Mouse (Mus musculus): ENCODE data around the gene Gdf3. TPM values are rescaled to one million over a fixed set of nuclear protein-coding genes. Genes with fewer than 3 reads are reported as not detected.
A peak's percentile ranks its signal among the peaks of the same experiment; 100 is the strongest.

The Gdf3 gene
- polyA plus RNA-seq, 1 experiment, result not detected

DNA sequence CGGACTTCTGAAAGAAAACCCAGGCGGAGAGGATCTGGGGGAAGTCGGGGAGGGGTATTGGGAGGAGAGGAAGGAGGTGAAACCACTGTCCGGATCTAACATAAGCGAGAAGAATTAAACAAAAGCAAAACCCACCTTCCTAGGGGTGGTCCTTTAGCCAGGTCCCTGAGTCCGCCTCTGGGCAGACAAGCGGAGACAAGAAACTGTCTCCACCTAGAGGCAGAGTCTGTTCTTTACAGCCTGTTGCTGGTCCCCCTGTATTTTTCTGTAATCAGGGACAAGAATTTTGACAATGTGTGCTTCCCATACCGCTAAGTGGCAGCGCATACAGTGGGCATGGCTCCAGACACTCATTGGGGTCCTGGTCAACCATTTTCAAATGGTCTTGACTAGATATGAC, 23.5 kb upstream of the Gdf3 start:
- Histone ChIP-seq H3K9me3 (ENCODE audit: control insufficient read depth, low read length) (no peaks in the 10 kb centered on the region), H3K36me3 (ENCODE audit: control insufficient read depth) (no peaks in the 10 kb centered on the region), H3K27me3 (ENCODE audit: control insufficient read depth) (peaks cover 6% of the 10 kb centered on the region), H3K4me3 (replicated peaks) (no peak overlapping the region), H3K4me1 (ENCODE audit: control insufficient read depth) (no peaks in the 10 kb centered on the region)
- no peak for TF ChIP-seq TAL1 (IDR thresholded peaks at IDR 0.05; ENCODE audit: low read length)
- TF ChIP-seq GATA1 (IDR thresholded peaks at IDR 0.05; ENCODE audit: low read length), result no peak

DNA sequence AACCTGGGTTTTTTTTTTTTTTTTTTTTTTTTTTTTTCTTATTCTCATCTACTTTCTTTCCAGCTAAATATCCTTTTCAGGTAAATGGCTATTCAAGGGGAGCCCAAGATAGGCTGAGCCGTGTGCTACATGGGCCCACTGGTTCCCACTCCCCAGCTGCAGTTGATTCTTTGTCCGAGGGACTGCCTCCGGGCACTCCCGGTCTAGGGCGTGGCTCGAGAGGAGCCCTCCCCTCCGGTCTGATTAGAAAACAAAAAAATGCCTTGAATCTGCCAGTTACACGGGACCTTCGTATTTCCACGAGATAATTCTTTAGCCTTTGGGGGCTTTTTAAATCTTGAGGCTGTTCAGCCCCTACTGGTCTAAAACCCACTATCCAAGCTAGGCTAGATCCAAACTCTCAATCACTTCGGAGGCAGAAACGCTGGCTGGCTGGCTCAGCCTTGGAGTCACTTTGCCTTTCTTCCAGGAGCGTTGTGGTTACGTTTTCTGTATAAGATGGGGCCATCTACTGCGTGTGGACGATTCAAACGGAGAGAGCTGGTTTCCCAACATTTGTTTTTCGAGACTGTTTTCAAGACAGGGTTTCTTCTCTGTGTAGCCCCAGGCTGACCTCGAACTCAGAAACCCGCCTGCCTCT, 17.7 kb upstream of the Gdf3 start:
- TF ChIP-seq TAL1 (IDR thresholded peaks at IDR 0.05; ENCODE audit: low read length), result no peak
- TF ChIP-seq GATA1 (IDR thresholded peaks at IDR 0.05; ENCODE audit: low read length), result no peak
- Histone ChIP-seq H3K36me3 (ENCODE audit: control insufficient read depth) (no peaks in the 10 kb centered on the region), H3K9me3 (ENCODE audit: control insufficient read depth, low read length) (no peaks in the 10 kb centered on the region), H3K4me3 (replicated peaks) (no peak overlapping the region), H3K4me1 (ENCODE audit: control insufficient read depth) (no peaks in the 10 kb centered on the region; the same call in 1 of the 2 replicates), H3K27me3 (ENCODE audit: control insufficient read depth) (peaks cover 19% of the 10 kb centered on the region)

DNA sequence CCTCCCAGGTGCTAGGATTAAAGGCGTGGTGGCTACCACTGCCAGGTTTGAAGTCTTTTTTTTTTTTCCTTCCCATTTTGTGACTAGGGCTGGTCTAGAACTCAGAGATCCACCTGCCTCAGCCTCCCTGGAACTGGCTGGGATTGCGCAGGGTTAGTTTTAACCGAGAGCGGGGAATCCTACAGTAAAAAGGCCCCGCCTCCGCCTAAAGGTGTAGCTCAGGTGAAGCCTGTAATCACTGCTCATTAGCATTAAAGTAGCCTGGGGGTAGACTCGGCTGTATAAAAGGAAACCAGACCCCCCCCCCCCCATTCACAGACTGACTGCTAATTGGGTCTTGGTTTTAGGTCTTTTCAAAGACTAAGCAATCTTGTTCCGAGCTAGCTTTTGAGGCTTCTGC, 16.2 kb upstream of the Gdf3 start, which contains the start of gene Dppa3:
Gene Dppa3, plus strand, starts transcription at position 301 of the 400 bp plus-strand sequence.
- Histone ChIP-seq H3K4me1 (ENCODE audit: control insufficient read depth) (no peaks in the 10 kb centered on the region; the same call in 1 of the 2 replicates), H3K27me3 (ENCODE audit: control insufficient read depth) (peaks cover 19% of the 10 kb centered on the region), H3K36me3 (ENCODE audit: control insufficient read depth) (no peaks in the 10 kb centered on the region), H3K4me3 (replicated peaks) (no peak within 1 kb of the TSS), H3K9me3 (ENCODE audit: control insufficient read depth, low read length) (no peaks in the 10 kb centered on the region)
- TF ChIP-seq TAL1 (IDR thresholded peaks at IDR 0.05; ENCODE audit: low read length) (no peak), GATA1 (IDR thresholded peaks at IDR 0.05; ENCODE audit: low read length) (no peak)

DNA sequence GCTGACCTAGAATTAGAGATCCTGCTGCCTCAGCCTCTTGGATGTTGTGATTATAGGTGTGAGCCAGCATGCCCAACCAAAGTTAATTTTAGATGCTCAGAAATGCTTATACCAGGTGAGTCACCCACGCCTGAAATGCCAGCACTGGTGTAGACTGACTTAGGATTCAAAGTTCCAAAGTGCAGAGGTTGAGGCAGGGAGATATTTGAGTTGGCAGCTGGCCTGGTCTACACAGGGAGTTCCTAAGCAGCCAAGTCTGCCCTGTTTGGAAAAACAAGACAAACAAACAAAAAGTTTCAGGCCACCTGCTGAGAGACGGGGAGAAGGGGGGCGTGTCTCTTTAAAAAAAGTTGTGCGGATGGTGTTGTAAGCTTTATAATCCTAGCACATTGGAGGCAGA, 15.3 kb upstream of the Gdf3 start:
- H3K9me3 ChIP-seq (ENCODE audit: control insufficient read depth, low read length), result no peaks in the 10 kb centered on the region
- TF ChIP-seq GATA1 (IDR thresholded peaks at IDR 0.05; ENCODE audit: low read length), result no peak
- TF ChIP-seq TAL1 (IDR thresholded peaks at IDR 0.05; ENCODE audit: low read length), result no peak
- peaks cover 19% of the 10 kb centered on the region for H3K27me3 ChIP-seq (ENCODE audit: control insufficient read depth)
- no peak overlapping the region for H3K4me3 ChIP-seq (replicated peaks)
- no peaks in the 10 kb centered on the region for H3K36me3 ChIP-seq (ENCODE audit: control insufficient read depth)
- H3K4me1 ChIP-seq (ENCODE audit: control insufficient read depth), result no peaks in the 10 kb centered on the region; the same call in 1 of the 2 replicates

DNA sequence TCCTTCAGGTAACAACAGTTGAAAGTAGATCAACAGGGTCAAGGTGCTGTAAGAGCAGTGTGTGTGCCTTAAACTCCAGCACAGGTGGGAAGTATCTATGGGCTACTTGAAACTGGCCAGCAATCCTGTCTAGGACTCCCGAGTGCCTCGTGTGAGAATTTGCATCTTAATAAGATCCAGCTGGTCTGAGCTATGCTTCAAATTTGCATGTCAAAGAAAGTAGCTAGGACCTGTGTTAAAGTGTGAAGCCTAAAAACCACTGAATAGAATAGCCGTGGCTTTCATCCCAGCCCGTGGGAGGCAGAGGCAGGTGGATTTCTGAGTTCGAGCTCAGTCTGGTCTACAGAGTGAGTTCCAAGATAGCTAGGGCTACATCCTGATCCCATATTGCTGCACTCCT, 14.6 kb upstream of the Gdf3 start:
- H3K4me1 ChIP-seq (ENCODE audit: control insufficient read depth), result no peaks in the 10 kb centered on the region; the same call in 1 of the 2 replicates
- H3K36me3 ChIP-seq (ENCODE audit: control insufficient read depth), result no peaks in the 10 kb centered on the region
- TF ChIP-seq TAL1 (IDR thresholded peaks at IDR 0.05; ENCODE audit: low read length) (no peak), GATA1 (IDR thresholded peaks at IDR 0.05; ENCODE audit: low read length) (no peak)
- H3K9me3 ChIP-seq (ENCODE audit: control insufficient read depth, low read length), result no peaks in the 10 kb centered on the region
- H3K4me3 ChIP-seq (replicated peaks), result no peak overlapping the region
- peaks cover 19% of the 10 kb centered on the region for H3K27me3 ChIP-seq (ENCODE audit: control insufficient read depth)

DNA sequence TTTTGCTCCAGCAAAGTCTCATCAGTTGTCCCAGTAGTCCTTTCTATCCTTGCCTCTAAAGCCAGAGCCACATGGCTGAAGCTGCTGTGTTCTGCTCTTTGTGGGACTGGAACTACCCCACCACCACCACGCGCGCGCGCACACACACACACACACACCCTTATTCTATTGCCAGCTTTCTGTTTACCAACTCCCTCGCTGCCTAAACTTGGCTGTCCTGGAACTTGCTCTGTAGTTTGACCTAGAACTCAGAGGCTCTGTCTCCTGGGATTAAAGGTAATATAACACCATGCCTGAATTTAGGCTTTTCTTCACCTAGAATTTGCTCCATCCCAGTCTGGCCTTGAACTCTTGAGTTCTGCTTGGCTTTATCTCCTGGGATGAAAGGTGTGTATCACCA, 11.2 kb upstream of the Gdf3 start:
- Histone ChIP-seq H3K27me3 (ENCODE audit: control insufficient read depth) (no peaks in the 10 kb centered on the region), H3K36me3 (ENCODE audit: control insufficient read depth) (no peaks in the 10 kb centered on the region), H3K9me3 (ENCODE audit: control insufficient read depth, low read length) (no peaks in the 10 kb centered on the region), H3K4me3 (replicated peaks) (no peak overlapping the region), H3K4me1 (ENCODE audit: control insufficient read depth) (no peaks in the 10 kb centered on the region)
- TF ChIP-seq GATA1 (IDR thresholded peaks at IDR 0.05; ENCODE audit: low read length) (no peak), TAL1 (IDR thresholded peaks at IDR 0.05; ENCODE audit: low read length) (no peak)

DNA sequence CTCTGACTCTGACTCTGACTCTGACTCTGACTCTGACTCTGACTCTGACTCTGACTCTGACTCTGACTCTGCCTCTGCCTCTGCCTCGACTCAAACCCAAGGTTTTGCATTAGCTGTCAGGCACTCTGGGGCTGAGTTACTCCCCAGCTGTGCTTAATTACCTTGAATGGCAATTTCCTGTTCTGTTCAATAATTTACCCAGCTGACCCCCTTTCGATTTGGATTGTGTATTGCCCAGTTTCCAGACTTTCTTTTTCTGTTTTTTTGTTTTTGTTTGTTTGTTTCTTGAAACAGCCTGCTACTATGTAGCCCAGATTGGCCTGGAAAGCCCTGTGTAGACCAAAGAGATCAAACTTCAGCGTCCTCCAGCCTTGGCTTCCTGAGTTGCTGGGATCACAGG, 6.1 kb upstream of the Gdf3 start:
- peaks cover 6% of the 10 kb centered on the region; the same call in 1 of the 2 replicates for H3K4me1 ChIP-seq (ENCODE audit: control insufficient read depth)
- H3K4me3 ChIP-seq (replicated peaks), result no peak overlapping the region
- no peaks in the 10 kb centered on the region for H3K36me3 ChIP-seq (ENCODE audit: control insufficient read depth)
- H3K27me3 ChIP-seq (ENCODE audit: control insufficient read depth), result no peaks in the 10 kb centered on the region
- TF ChIP-seq TAL1 (IDR thresholded peaks at IDR 0.05; ENCODE audit: low read length) (no peak), GATA1 (IDR thresholded peaks at IDR 0.05; ENCODE audit: low read length) (no peak)
- H3K9me3 ChIP-seq (ENCODE audit: control insufficient read depth, low read length), result no peaks in the 10 kb centered on the region

DNA sequence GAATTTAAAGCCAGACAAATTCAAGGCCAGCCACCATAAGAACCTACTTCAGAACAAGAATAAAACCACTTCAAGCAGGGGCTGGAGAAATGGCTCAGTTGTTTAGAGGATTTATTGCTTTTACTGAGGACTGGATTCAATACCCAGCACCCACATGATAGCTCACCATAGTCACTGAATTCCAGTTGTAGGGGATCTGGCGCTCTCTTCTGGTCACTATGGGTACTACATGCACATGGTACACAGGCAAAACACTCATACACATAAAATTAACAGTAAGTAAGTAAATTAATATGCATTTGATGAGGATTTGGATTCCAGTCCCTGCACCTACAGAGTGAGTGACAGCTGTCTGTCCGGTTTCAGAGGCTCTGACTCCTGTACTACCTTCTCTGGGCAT, 4.2 kb upstream of the Gdf3 start:
- Histone ChIP-seq H3K27me3 (ENCODE audit: control insufficient read depth) (no peaks in the 10 kb centered on the region), H3K4me1 (ENCODE audit: control insufficient read depth) (peaks cover 22% of the 10 kb centered on the region), H3K4me3 (replicated peaks) (no peak overlapping the region), H3K36me3 (ENCODE audit: control insufficient read depth) (no peaks in the 10 kb centered on the region), H3K9me3 (ENCODE audit: control insufficient read depth, low read length) (no peaks in the 10 kb centered on the region)
- no peak for TF ChIP-seq TAL1 (IDR thresholded peaks at IDR 0.05; ENCODE audit: low read length)
- no peak for TF ChIP-seq GATA1 (IDR thresholded peaks at IDR 0.05; ENCODE audit: low read length)

DNA sequence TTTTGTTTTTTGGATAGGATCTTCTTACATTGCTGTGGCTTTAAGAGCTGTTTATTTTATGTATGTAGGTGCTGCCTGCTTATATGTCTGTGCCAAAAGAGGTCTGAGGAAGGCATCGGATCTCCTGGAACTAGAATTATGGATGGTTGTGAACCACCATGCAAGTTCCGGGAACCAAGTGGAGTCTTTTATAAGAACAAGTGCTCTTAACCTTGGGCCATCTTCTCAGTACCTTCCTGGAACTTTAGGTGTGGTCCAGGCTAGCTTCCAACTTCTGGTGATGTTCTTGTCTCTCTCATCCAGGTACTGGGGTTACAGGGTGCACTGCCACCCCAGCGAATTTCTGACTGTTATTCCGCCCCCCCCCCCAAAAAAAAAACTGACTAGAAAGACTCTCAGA, 2.5 kb upstream of the Gdf3 start:
- peaks cover 24% of the 10 kb centered on the region for H3K4me1 ChIP-seq (ENCODE audit: control insufficient read depth)
- no peak for TF ChIP-seq GATA1 (IDR thresholded peaks at IDR 0.05; ENCODE audit: low read length)
- TF ChIP-seq TAL1 (IDR thresholded peaks at IDR 0.05; ENCODE audit: low read length), result no peak
- H3K4me3 ChIP-seq (replicated peaks), result no peak overlapping the region
- no peaks in the 10 kb centered on the region for H3K27me3 ChIP-seq (ENCODE audit: control insufficient read depth)
- H3K36me3 ChIP-seq (ENCODE audit: control insufficient read depth), result no peaks in the 10 kb centered on the region
- H3K9me3 ChIP-seq (ENCODE audit: control insufficient read depth, low read length), result no peaks in the 10 kb centered on the region

DNA sequence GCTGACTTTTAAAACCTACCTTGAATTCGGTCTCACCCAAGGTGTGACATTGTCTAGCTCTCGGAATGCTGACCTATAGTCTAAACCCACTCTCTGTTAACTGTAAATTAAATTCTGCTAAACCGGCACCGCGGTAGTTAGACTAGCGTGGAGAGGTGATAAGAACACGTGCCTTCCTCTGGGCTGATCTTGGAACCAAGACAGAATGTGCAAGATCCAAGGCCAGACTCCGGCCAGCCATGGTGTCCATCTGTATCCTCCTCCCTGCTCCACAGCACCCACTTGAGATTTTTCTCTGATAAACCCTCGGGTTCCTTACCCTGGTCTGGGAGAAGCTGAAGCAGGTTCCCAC, 534 bp downstream of the Gdf3 start:
- Histone ChIP-seq H3K36me3 (ENCODE audit: control insufficient read depth) (no peaks in the 10 kb centered on the region), H3K4me1 (ENCODE audit: control insufficient read depth) (peaks cover 24% of the 10 kb centered on the region), H3K4me3 (replicated peaks) (peak overlapping the region; percentile 43), H3K27me3 (ENCODE audit: control insufficient read depth) (no peaks in the 10 kb centered on the region), H3K9me3 (ENCODE audit: control insufficient read depth, low read length) (no peaks in the 10 kb centered on the region)
- no peak for TF ChIP-seq GATA1 (IDR thresholded peaks at IDR 0.05; ENCODE audit: low read length)
- TF ChIP-seq TAL1 (IDR thresholded peaks at IDR 0.05; ENCODE audit: low read length), result no peak

Measured in erythroblast, embryonic 14.5 days (primary cell).